Mouse (Mus musculus): Measurements from ENCODE around the gene Gm10521. TPM values are rescaled to one million over a fixed set of nuclear protein-coding genes. Genes with fewer than 3 reads are reported as not detected.

Gene Gm10521
- polyA plus RNA-seq, 1 experiment from 2014 or later: not detected

DNA sequence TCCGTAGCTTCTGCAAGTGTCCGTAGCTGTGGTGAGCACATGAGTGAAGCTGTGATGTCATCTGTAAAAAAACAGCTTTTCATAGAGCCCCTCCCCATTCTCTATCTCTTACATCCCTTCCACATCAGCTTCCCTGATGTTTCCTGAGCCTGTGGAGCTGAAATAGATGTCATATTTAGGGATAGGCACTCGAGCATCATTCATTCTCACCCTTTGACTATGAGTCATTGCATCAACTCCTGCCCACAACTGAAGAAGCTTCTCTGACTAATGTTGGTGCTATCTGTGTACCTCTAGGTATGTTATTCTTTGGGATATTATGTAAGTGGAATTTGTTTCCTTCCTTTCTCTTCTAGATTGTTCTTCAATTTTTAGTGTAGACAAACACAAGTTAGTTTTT is 29.4 kb downstream of the Gm10521 start:
- WGBS: 74% methylated on average over 3 of the region's 3 CpGs
- no peak overlapping the region for H3K27ac ChIP-seq (replicated peaks; ENCODE audit: low read depth, low read length)

DNA sequence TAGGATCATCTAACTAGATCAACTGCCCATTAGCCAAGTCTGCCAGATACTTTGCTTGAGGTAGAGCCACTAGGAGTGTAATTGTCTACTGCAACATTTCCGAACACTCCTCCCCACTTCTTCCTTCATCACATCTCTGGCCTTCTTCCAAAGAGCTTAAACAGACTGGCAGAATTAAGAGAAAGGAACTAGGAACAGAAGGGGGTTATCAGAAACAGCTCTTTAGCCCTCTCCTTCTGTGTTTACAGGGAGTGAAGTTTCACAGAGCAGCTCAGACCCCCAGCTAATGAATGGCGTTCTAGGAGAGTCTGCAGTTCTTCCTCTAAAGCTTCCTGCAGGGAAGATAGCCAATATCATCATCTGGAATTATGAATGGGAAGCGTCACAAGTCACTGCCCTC is 38.4 kb downstream of the Gm10521 start:
- ATAC-seq (replicated peaks; ENCODE audit: insufficient number of reproducible peaks, low FRiP score, low TSS enrichment, low read depth): no peak

More for the DNA sequence above, 29.4 kb downstream of the Gm10521 start:
- no peaks in the 10 kb centered on the region for H3K27me3 ChIP-seq (ENCODE audit: control insufficient read depth, insufficient read depth, low read length)
- ATAC-seq (replicated peaks; ENCODE audit: insufficient number of reproducible peaks, low FRiP score, low TSS enrichment, low read depth): no peak
- H3K9me3 ChIP-seq (replicated peaks; ENCODE audit: control insufficient read depth, low read length): no peaks in the 10 kb centered on the region
- H3K9ac ChIP-seq (replicated peaks; ENCODE audit: low read length): no peak overlapping the region
- H3K4me1 ChIP-seq (ENCODE audit: control insufficient read depth, insufficient read depth, low read length): no peaks in the 10 kb centered on the region
- no peak for DNase-seq (ENCODE audit: low spot score)
- no peak overlapping the region for H3K4me2 ChIP-seq (ENCODE audit: low read depth, low read length)
- no peaks in the 10 kb centered on the region for H3K36me3 ChIP-seq (replicated peaks; ENCODE audit: control insufficient read depth, insufficient read depth, low read depth, low read length)
- no peak overlapping the region for H3K4me3 ChIP-seq (ENCODE audit: low read depth, low read length)

GRCm38 (mm10) chr1:171938952-171939948 is 43.8 kb downstream of the Gm10521 start:
- H3K36me3 ChIP-seq (replicated peaks; ENCODE audit: control insufficient read depth, insufficient read depth, low read depth, low read length): no peaks in the 10 kb centered on the region
- H3K9ac ChIP-seq (replicated peaks; ENCODE audit: low read length): no peak overlapping the region
- no peak overlapping the region for H3K4me2 ChIP-seq (ENCODE audit: low read depth, low read length)
- H3K27ac ChIP-seq (replicated peaks; ENCODE audit: low read depth, low read length): no peak overlapping the region
- 79% methylated on average over 14 of the region's 14 CpGs for WGBS
- ATAC-seq (replicated peaks; ENCODE audit: insufficient number of reproducible peaks, low FRiP score, low TSS enrichment, low read depth): 0 out of 2 replicates have a peak, but pooled peaks have one; percentile 48
- no peaks in the 10 kb centered on the region for H3K27me3 ChIP-seq (ENCODE audit: control insufficient read depth, insufficient read depth, low read length)
- no peaks in the 10 kb centered on the region for H3K4me1 ChIP-seq (ENCODE audit: control insufficient read depth, insufficient read depth, low read length)
- H3K9me3 ChIP-seq (replicated peaks; ENCODE audit: control insufficient read depth, low read length): no peaks in the 10 kb centered on the region
- no peak overlapping the region for H3K4me3 ChIP-seq (ENCODE audit: low read depth, low read length)
- DNase-seq (ENCODE audit: low spot score): no peak

More for the DNA sequence above, 38.4 kb downstream of the Gm10521 start:
- WGBS: 75% methylated on average over 3 of the region's 3 CpGs
- Histone ChIP-seq H3K27me3 (ENCODE audit: control insufficient read depth, insufficient read depth, low read length) (no peaks in the 10 kb centered on the region), H3K4me2 (ENCODE audit: low read depth, low read length) (no peak overlapping the region), H3K9me3 (replicated peaks; ENCODE audit: control insufficient read depth, low read length) (no peaks in the 10 kb centered on the region), H3K27ac (replicated peaks; ENCODE audit: low read depth, low read length) (no peak overlapping the region), H3K4me3 (ENCODE audit: low read depth, low read length) (no peak overlapping the region), H3K4me1 (ENCODE audit: control insufficient read depth, insufficient read depth, low read length) (no peaks in the 10 kb centered on the region), H3K9ac (replicated peaks; ENCODE audit: low read length) (no peak overlapping the region), H3K36me3 (replicated peaks; ENCODE audit: control insufficient read depth, insufficient read depth, low read depth, low read length) (no peaks in the 10 kb centered on the region)
- no peak for DNase-seq (ENCODE audit: low spot score)

DNA sequence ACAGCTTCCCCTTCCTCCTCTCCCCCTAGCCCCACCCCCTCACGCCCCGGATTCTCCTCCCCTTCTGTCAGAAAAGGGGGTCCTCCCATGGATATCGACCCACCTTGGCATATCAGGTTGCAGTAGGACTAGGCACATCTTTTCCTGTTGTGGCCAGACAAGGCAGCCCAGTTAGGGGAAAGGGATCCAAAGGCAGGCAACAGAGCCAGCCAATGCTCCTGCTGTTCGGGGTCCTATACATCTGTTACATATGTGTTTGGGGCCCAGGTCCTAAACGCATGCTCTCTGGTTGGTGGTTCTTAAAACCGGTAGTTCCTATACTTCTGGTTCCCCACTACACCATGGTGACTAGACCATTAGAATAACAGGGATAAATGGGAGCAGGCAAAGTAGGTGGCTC is 45.2 kb downstream of the Gm10521 start:
- H3K36me3 ChIP-seq (replicated peaks; ENCODE audit: control insufficient read depth, insufficient read depth, low read depth, low read length): no peaks in the 10 kb centered on the region
- no peak overlapping the region for H3K4me2 ChIP-seq (ENCODE audit: low read depth, low read length)
- ATAC-seq (replicated peaks; ENCODE audit: insufficient number of reproducible peaks, low FRiP score, low TSS enrichment, low read depth) (no peak), DNase-seq (ENCODE audit: low spot score) (no peak)
- 79% methylated on average over 6 of the region's 6 CpGs for WGBS
- H3K9me3 ChIP-seq (replicated peaks; ENCODE audit: control insufficient read depth, low read length): no peaks in the 10 kb centered on the region
- H3K4me3 ChIP-seq (ENCODE audit: low read depth, low read length): no peak overlapping the region
- H3K27me3 ChIP-seq (ENCODE audit: control insufficient read depth, insufficient read depth, low read length): no peaks in the 10 kb centered on the region
- H3K27ac ChIP-seq (replicated peaks; ENCODE audit: low read depth, low read length): no peak overlapping the region
- H3K9ac ChIP-seq (replicated peaks; ENCODE audit: low read length): no peak overlapping the region
- H3K4me1 ChIP-seq (ENCODE audit: control insufficient read depth, insufficient read depth, low read length): no peaks in the 10 kb centered on the region

GRCm38 (mm10) chr1:171946447-171946995 is 51.1 kb downstream of the Gm10521 start:
- no peak overlapping the region for H3K9ac ChIP-seq (replicated peaks; ENCODE audit: low read length)
- no peak overlapping the region for H3K4me2 ChIP-seq (ENCODE audit: low read depth, low read length)
- ATAC-seq (replicated peaks; ENCODE audit: insufficient number of reproducible peaks, low FRiP score, low TSS enrichment, low read depth) (no peak), DNase-seq (ENCODE audit: low spot score) (no peak)
- WGBS: 75% methylated on average over 6 of the region's 6 CpGs
- H3K27ac ChIP-seq (replicated peaks; ENCODE audit: low read depth, low read length): no peak overlapping the region
- no peaks in the 10 kb centered on the region for H3K9me3 ChIP-seq (replicated peaks; ENCODE audit: control insufficient read depth, low read length)
- no peaks in the 10 kb centered on the region for H3K36me3 ChIP-seq (replicated peaks; ENCODE audit: control insufficient read depth, insufficient read depth, low read depth, low read length)
- no peaks in the 10 kb centered on the region for H3K27me3 ChIP-seq (ENCODE audit: control insufficient read depth, insufficient read depth, low read length)
- no peaks in the 10 kb centered on the region for H3K4me1 ChIP-seq (ENCODE audit: control insufficient read depth, insufficient read depth, low read length)
- no peak overlapping the region for H3K4me3 ChIP-seq (ENCODE audit: low read depth, low read length)

Other genes with a start within 250 kb of the Gm10521 start
- not detected in 2 replicates for gene Slamf7, start 242.6 kb upstream of the Gm10521 start, polyA plus RNA-seq (2014; fragmentation: Nextera tagmentation; extraction: Ambion mirVana)
- gene Cd48, start 213.7 kb upstream of the Gm10521 start, polyA plus RNA-seq (2014; fragmentation: Nextera tagmentation; extraction: Ambion mirVana): 0.70 and 1.3 TPM in 2 replicates
- 0.28 and 0.35 TPM in 2 replicates for gene Slamf1, start 128.5 kb upstream of the Gm10521 start, polyA plus RNA-seq (2014; fragmentation: Nextera tagmentation; extraction: Ambion mirVana)
- 0.35 and 0.66 TPM in 2 replicates for gene Cd84, start 56.0 kb upstream of the Gm10521 start, polyA plus RNA-seq (2014; fragmentation: Nextera tagmentation; extraction: Ambion mirVana)
- gene Slamf6, start 21.9 kb downstream of the Gm10521 start, polyA plus RNA-seq (2014; fragmentation: Nextera tagmentation; extraction: Ambion mirVana): not detected in 2 replicates
- 25.3 and 28.6 TPM in 2 replicates for gene Vangl2, start 132.8 kb downstream of the Gm10521 start, polyA plus RNA-seq (2014; fragmentation: Nextera tagmentation; extraction: Ambion mirVana)
- gene Nhlh1, start 161.9 kb downstream of the Gm10521 start, polyA plus RNA-seq (2014; fragmentation: Nextera tagmentation; extraction: Ambion mirVana): 4.6 and 6.5 TPM in 2 replicates
- gene Copa, start 186.9 kb downstream of the Gm10521 start, polyA plus RNA-seq (2014; fragmentation: Nextera tagmentation; extraction: Ambion mirVana): 185 and 186 TPM in 2 replicates
- gene Ncstn, start 187.1 kb downstream of the Gm10521 start, polyA plus RNA-seq (2014; fragmentation: Nextera tagmentation; extraction: Ambion mirVana): 85.6 and 89.2 TPM in 2 replicates
- gene Pex19, start 231.1 kb downstream of the Gm10521 start, polyA plus RNA-seq (2014; fragmentation: Nextera tagmentation; extraction: Ambion mirVana): 153 and 155 TPM in 2 replicates

Measured in embryonic facial prominence, embryonic 11.5 days (tissue).